Mouse (Mus musculus) lung, postnatal 0 days (tissue): ENCODE measurements around the gene Zfp36.

Experiments used
- CTCF ChIP-seq: IDR thresholded peaks from 2 replicates; pipeline ENCODE4 v1.5.1; 2016; ENCODE audit warnings: antibody characterized with exemption, mild to moderate bottlenecking
- EP300 ChIP-seq: IDR thresholded peaks from 2 replicates; pipeline ENCODE4 v1.6.1; 2016; ENCODE audit warnings: antibody characterized with exemption, mild to moderate bottlenecking, control low read depth

GRCm38 (mm10) chr7:28341381-28341780 is 38.7 kb downstream of the Zfp36 start:
- TF ChIP-seq EP300 (no peak), CTCF (no peak)
